Mouse (Mus musculus): Measurements from ENCODE around the gene Sec23b. TPM values are rescaled to one million over a fixed set of nuclear protein-coding genes. Genes with fewer than 3 reads are reported as not detected.

Sec23b gene
- polyA plus RNA-seq, 1 experiment from 2014 or later: 124 TPM

DNA sequence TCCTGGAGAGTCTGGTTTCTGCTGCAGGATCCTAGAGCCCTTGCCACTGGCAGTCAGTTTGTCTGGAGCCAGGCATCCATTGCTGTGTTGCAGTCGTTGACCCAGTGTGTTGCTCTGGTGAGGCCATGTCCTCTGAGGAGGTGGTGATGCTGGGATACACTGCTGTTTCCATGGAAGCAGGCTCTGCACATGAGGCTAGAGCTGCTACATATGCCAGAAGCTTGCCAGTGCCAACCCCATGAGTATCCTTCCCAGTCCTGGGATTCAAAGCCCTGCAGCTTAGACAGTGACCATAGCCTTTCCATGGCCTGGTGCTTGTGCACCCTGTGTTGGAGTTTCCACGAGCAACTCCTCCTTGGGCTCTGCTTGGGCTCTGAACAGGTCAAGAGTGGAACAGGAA lies 77.5 kb downstream of the Sec23b start:
- no peaks in the 10 kb centered on the region for H3K27me3 ChIP-seq (ENCODE audit: control insufficient read depth, insufficient read depth, low read length)
- WGBS: 90% methylated on average over 2 of the region's 2 CpGs
- ATAC-seq (ENCODE audit: low FRiP score) (no peak), DNase-seq (ENCODE audit: low spot score, missing footprints) (no peak)
- no peaks in the 10 kb centered on the region; the same call in 1 of the 2 replicates for H3K9me3 ChIP-seq (ENCODE audit: control insufficient read depth, low read length)
- H3K9ac ChIP-seq (ENCODE audit: low read length): no peak overlapping the region
- no peaks in the 10 kb centered on the region for H3K36me3 ChIP-seq (ENCODE audit: control insufficient read depth, insufficient read depth, low read length)
- H3K27ac ChIP-seq (ENCODE audit: low read depth, low read length): no peak overlapping the region
- H3K4me2 ChIP-seq: no peak overlapping the region
- no peak overlapping the region for H3K4me3 ChIP-seq (ENCODE audit: low read depth, low read length)
- H3K4me1 ChIP-seq (ENCODE audit: control insufficient read depth, insufficient read depth, low read length): no peaks in the 10 kb centered on the region

DNA sequence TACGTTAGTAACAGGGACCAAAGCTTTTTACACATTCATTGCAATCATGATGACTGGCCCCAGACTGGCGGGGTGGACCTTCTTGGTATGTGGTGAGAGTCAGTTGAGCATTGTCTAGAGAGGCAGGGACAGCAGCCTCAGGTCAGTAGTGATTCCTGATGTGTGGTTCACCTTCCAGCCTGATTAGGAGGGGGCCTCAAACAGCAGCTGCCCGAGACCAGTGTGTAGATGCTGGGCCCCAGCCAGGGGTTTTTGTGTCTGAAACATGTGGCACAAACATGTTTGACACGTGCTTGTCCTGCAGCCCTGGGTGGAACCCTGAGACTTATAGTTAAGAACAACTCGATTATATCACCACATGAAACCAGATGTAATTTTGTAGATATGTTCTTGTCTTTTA lies 78.2 kb downstream of the Sec23b start:
- Histone ChIP-seq H3K27me3 (ENCODE audit: control insufficient read depth, insufficient read depth, low read length) (no peaks in the 10 kb centered on the region), H3K36me3 (ENCODE audit: control insufficient read depth, insufficient read depth, low read length) (no peaks in the 10 kb centered on the region), H3K4me3 (ENCODE audit: low read depth, low read length) (no peak overlapping the region), H3K27ac (ENCODE audit: low read depth, low read length) (no peak overlapping the region), H3K9me3 (ENCODE audit: control insufficient read depth, low read length) (no peaks in the 10 kb centered on the region; the same call in 1 of the 2 replicates), H3K9ac (ENCODE audit: low read length) (no peak overlapping the region), H3K4me2 (no peak overlapping the region), H3K4me1 (ENCODE audit: control insufficient read depth, insufficient read depth, low read length) (no peaks in the 10 kb centered on the region)
- 86% methylated on average over 5 of the region's 5 CpGs for WGBS
- DNase-seq (ENCODE audit: low spot score, missing footprints) (no peak), ATAC-seq (ENCODE audit: low FRiP score) (no peak)

DNA sequence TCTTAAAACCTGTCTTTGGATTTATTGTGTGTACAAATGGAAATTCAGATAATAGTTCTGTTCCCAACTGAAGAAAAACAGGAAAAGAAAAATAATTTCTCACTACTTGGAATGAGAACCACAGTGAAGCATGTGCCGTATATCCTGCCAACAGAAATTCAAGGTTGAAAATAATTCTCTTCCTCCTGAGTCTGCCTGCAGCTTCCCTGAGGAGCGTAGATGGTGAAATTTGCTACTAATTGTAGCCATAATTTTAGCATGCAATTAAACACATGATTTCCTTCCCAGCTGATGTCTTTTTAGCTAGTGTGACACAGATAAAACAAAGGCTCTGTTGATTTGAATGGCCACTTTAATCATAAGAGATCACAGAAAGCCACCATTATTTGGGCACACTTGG lies 78.7 kb downstream of the Sec23b start:
- H3K36me3 ChIP-seq (ENCODE audit: control insufficient read depth, insufficient read depth, low read length): no peaks in the 10 kb centered on the region
- H3K9me3 ChIP-seq (ENCODE audit: control insufficient read depth, low read length): no peaks in the 10 kb centered on the region; the same call in 1 of the 2 replicates
- no peaks in the 10 kb centered on the region for H3K27me3 ChIP-seq (ENCODE audit: control insufficient read depth, insufficient read depth, low read length)
- no peak overlapping the region for H3K9ac ChIP-seq (ENCODE audit: low read length)
- WGBS: 91% methylated on average over 2 of the region's 2 CpGs
- no peak overlapping the region for H3K4me2 ChIP-seq
- H3K27ac ChIP-seq (ENCODE audit: low read depth, low read length): no peak overlapping the region
- H3K4me1 ChIP-seq (ENCODE audit: control insufficient read depth, insufficient read depth, low read length): no peaks in the 10 kb centered on the region
- H3K4me3 ChIP-seq (ENCODE audit: low read depth, low read length): no peak overlapping the region
- DNase-seq (ENCODE audit: low spot score, missing footprints) (no peak), ATAC-seq (ENCODE audit: low FRiP score) (no peak)

DNA sequence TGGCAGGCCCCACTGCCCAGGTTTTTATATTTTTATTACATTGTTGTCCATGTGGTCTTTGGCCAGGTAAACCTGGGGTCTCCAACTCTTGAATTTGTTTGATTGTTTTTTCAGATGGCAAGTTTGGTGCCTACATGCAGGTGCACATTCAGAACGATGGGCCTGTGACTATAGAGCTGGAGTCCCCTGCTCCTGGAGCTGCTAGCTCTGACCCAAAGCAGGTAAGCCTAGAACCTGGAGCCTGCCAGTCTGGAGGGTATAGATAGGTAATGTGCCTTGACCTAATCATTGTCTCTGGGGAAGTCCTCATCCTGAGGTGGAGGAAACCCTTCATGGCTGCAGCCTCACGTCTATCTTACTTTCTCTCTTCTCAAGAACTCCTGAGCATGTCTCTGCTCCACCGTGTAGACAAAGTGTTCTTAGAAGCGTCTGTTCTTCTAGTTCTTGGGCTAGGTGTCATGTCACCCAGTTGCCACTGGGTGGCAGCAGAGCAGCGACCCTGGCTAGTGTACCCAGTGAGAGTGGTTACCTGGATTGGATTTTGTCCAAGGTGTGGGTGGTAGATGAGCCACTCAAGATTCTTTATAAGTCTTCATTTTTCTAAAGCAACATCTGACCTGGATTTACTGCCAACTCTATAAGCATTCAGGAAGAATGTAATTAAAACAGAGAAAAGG lies 79.8 kb downstream of the Sec23b start:
- no peak overlapping the region for H3K4me3 ChIP-seq (ENCODE audit: low read depth, low read length)
- H3K4me2 ChIP-seq: no peak overlapping the region
- DNase-seq (ENCODE audit: low spot score, missing footprints): peak; percentile 95
- WGBS: 30% methylated on average over 5 of the region's 5 CpGs
- no peaks in the 10 kb centered on the region for H3K36me3 ChIP-seq (ENCODE audit: control insufficient read depth, insufficient read depth, low read length)
- ATAC-seq (ENCODE audit: low FRiP score): peak; percentile 62
- H3K4me1 ChIP-seq (ENCODE audit: control insufficient read depth, insufficient read depth, low read length): no peaks in the 10 kb centered on the region
- no peak overlapping the region for H3K27ac ChIP-seq (ENCODE audit: low read depth, low read length)
- no peaks in the 10 kb centered on the region; the same call in 1 of the 2 replicates for H3K9me3 ChIP-seq (ENCODE audit: control insufficient read depth, low read length)
- H3K9ac ChIP-seq (ENCODE audit: low read length): no peak overlapping the region
- H3K27me3 ChIP-seq (ENCODE audit: control insufficient read depth, insufficient read depth, low read length): no peaks in the 10 kb centered on the region

DNA sequence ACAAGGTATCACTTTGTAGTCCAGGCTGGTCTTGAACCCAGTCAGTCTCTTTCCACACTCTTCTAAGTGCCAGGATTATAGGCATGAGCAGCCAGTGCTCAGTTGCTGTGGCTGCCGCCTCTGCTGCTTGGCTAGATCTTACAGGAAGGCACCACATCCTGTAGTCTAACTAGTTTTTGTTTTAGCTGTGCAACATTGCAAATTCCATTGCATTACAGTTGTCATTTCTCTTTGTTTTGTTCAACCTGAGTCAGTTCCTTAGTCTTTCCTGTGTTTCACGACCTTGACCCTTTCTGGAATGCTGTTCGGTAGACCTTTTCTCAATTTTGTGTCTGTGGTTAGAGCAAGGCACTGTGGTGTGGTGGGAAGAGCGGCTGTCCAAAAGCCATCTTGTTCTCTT lies 81.2 kb downstream of the Sec23b start:
- WGBS: 85% methylated on average over 4 of the region's 4 CpGs
- Histone ChIP-seq H3K9me3 (ENCODE audit: control insufficient read depth, low read length) (no peaks in the 10 kb centered on the region; the same call in 1 of the 2 replicates), H3K36me3 (ENCODE audit: control insufficient read depth, insufficient read depth, low read length) (no peaks in the 10 kb centered on the region), H3K4me1 (ENCODE audit: control insufficient read depth, insufficient read depth, low read length) (no peaks in the 10 kb centered on the region), H3K4me3 (ENCODE audit: low read depth, low read length) (no peak overlapping the region), H3K9ac (ENCODE audit: low read length) (no peak overlapping the region), H3K27me3 (ENCODE audit: control insufficient read depth, insufficient read depth, low read length) (no peaks in the 10 kb centered on the region), H3K4me2 (no peak overlapping the region), H3K27ac (ENCODE audit: low read depth, low read length) (no peak overlapping the region)
- ATAC-seq (ENCODE audit: low FRiP score) (no peak), DNase-seq (ENCODE audit: low spot score, missing footprints) (no peak)

DNA sequence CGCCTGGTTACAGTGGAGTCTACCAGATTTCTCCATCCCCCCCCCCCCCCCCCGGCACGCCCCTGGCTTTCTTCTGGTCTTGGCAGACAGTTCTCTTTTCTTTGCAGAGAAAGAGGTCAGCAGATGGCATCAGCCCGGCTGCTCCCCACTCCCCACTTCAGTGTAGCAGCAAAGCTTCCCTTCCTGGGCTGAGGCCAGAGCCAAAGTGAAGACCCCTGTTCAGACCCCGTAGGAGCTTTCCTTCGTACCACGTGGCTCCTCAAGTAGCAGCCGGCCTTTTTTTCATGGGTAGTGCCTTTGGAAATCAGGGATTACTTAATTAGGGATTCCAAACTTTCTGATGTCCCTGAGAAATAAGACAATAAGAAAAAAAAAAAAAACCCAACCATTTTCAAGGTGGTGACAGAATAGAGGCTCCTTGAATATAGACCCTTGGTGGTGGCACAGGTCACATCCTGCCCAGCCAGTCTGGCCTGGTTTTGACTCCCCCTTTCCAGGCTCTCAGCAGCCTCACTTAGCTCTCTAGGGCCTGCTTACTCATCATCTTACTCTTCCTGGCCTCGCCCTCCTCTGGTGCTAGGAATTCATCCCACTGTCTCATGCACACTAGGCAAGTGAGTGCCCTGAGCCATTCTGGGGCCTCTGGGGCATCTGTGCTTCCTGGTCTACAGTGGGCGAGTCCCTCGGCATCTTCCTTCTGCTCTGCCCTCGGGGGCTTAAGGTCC lies 81.8 kb downstream of the Sec23b start:
- no peak overlapping the region for H3K27ac ChIP-seq (ENCODE audit: low read depth, low read length)
- H3K4me2 ChIP-seq: no peak overlapping the region
- H3K9me3 ChIP-seq (ENCODE audit: control insufficient read depth, low read length): no peaks in the 10 kb centered on the region
- no peak overlapping the region for H3K9ac ChIP-seq (ENCODE audit: low read length)
- DNase-seq (ENCODE audit: low spot score, missing footprints): no peak
- H3K27me3 ChIP-seq (ENCODE audit: control insufficient read depth, insufficient read depth, low read length): no peaks in the 10 kb centered on the region
- no peaks in the 10 kb centered on the region for H3K36me3 ChIP-seq (ENCODE audit: control insufficient read depth, insufficient read depth, low read length)
- no peaks in the 10 kb centered on the region for H3K4me1 ChIP-seq (ENCODE audit: control insufficient read depth, insufficient read depth, low read length)
- WGBS: 82% methylated on average over 10 of the region's 12 CpGs
- ATAC-seq (ENCODE audit: low FRiP score): no peak
- H3K4me3 ChIP-seq (ENCODE audit: low read depth, low read length): no peak overlapping the region

DNA sequence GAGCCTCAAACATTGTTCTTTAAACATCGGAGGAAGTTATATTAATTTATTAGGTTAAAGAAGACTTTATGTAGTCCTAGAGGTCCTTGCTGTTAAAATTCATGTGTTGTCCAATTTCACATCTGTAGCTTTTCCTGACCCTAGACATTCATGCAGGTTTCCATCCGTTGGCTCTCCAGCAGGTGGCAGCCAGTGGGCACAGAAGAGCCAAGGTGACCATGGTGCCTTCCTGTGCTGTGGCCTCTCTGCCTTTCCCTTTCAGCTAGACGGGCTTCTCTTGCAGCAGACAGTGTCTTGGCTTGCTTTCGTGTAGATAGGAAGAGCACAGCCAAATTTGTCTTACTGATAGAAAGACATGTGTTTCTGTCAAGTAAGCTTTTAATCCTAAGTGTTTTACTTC lies 82.7 kb downstream of the Sec23b start:
- no peaks in the 10 kb centered on the region for H3K4me1 ChIP-seq (ENCODE audit: control insufficient read depth, insufficient read depth, low read length)
- no peak overlapping the region for H3K4me3 ChIP-seq (ENCODE audit: low read depth, low read length)
- no peak overlapping the region for H3K9ac ChIP-seq (ENCODE audit: low read length)
- no peak for DNase-seq (ENCODE audit: low spot score, missing footprints)
- H3K4me2 ChIP-seq: no peak overlapping the region
- H3K36me3 ChIP-seq (ENCODE audit: control insufficient read depth, insufficient read depth, low read length): no peaks in the 10 kb centered on the region
- H3K27me3 ChIP-seq (ENCODE audit: control insufficient read depth, insufficient read depth, low read length): no peaks in the 10 kb centered on the region
- no peak for ATAC-seq (ENCODE audit: low FRiP score)
- no peak overlapping the region for H3K27ac ChIP-seq (ENCODE audit: low read depth, low read length)
- H3K9me3 ChIP-seq (ENCODE audit: control insufficient read depth, low read length): no peaks in the 10 kb centered on the region
- 75% methylated on average over 4 of the region's 4 CpGs for WGBS

DNA sequence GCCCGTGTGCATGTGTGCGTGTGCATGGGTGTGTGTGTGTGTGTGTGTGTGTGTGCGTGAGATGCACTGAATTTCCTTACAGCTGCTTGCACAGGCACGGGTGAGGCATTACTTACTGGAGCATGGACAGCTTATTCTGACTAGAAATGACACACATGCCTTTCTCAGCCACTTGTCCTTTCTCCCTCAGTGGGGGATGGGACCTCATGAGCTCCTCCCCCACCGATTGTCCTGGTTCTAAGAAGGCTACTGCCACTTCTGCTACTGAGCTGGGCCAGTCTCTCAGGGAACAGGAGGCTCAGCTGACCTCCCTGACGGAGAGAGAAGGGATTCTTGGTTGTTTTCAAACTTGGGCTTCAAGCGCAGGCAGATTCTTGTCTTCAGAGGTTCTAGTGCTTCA lies 84.1 kb downstream of the Sec23b start:
- H3K27ac ChIP-seq (ENCODE audit: low read depth, low read length): no peak overlapping the region

More for the DNA sequence above, 84.1 kb downstream of the Sec23b start:
- no peak for DNase-seq (ENCODE audit: low spot score, missing footprints)
- Histone ChIP-seq H3K36me3 (ENCODE audit: control insufficient read depth, insufficient read depth, low read length) (no peaks in the 10 kb centered on the region), H3K4me2 (no peak overlapping the region), H3K4me3 (ENCODE audit: low read depth, low read length) (no peak overlapping the region), H3K4me1 (ENCODE audit: control insufficient read depth, insufficient read depth, low read length) (no peaks in the 10 kb centered on the region), H3K27me3 (ENCODE audit: control insufficient read depth, insufficient read depth, low read length) (no peaks in the 10 kb centered on the region), H3K9me3 (ENCODE audit: control insufficient read depth, low read length) (no peaks in the 10 kb centered on the region), H3K9ac (ENCODE audit: low read length) (no peak overlapping the region)
- peak; percentile 57 for ATAC-seq (ENCODE audit: low FRiP score)
- WGBS: 70% methylated on average over 7 of the region's 7 CpGs
